Mouse (Mus musculus) spleen, embryonic (tissue): Measurements from ENCODE around the gene Abca7.

Experiments used
- CTCF ChIA-PET: fragments of 350-600 bp; sonication (Branson Sonifier 250); formaldehyde crosslinking; loops from one replicate; lab custom pipeline; 2022; lab: Charles Lee

The Abca7 gene

GRCm38 (mm10) chr10:79989870-79990269, 6.4 kb upstream of the Abca7 start:
- CTCF ChIA-PET, result interaction anchor here (0.7 to 1.3 kb wide), 3 partner anchors 27 to 177 kb away, joined by 3 to 7 read pairs (median 5); partner anchors contain the start of genes Arhgap45 and Cbarp

- CTCF ChIA-PET, result no interaction called here
These were observed 5.2 kb upstream of the Abca7 start for GRCm38 (mm10) chr10:79991099-79991498.

- CTCF ChIA-PET, result interaction anchor here (0.7 kb wide), 1 partner anchor 150 kb away, joined by 6 read pairs; no protein-coding TSS in a partner anchor
These were observed 4.7 kb upstream of the Abca7 start for GRCm38 (mm10) chr10:79991548-79991947.

GRCm38 (mm10) chr10:79994397-79995115, 1.7 kb upstream of the Abca7 start:
- CTCF ChIA-PET, result interaction anchor here (0.6 kb wide), 1 partner anchor 57 kb away, joined by 6 read pairs; no protein-coding TSS in a partner anchor

GRCm38 (mm10) chr10:79995636-79996035, 658 bp upstream of the Abca7 start:
- CTCF ChIA-PET, result interaction anchor here (0.7 to 1.3 kb wide), 3 partner anchors 25 to 868 kb away, joined by 3 to 4 read pairs (median 3); no protein-coding TSS in a partner anchor

GRCm38 (mm10) chr10:79997034-79997760, 903 bp downstream of the Abca7 start:
- CTCF ChIA-PET, result interaction anchor here (0.7 kb wide), 1 partner anchor 24 kb away, joined by 4 read pairs; no protein-coding TSS in a partner anchor

- CTCF ChIA-PET, result interaction anchor here (0.7 to 1.1 kb wide), 2 partner anchors 19 to 23 kb away, joined by 3 to 4 read pairs; no protein-coding TSS in a partner anchor
These were observed 1.5 kb downstream of the Abca7 start for GRCm38 (mm10) chr10:79997819-79998218.

- CTCF ChIA-PET, result no interaction called here
These were observed 5.7 kb downstream of the Abca7 start for GRCm38 (mm10) chr10:80001945-80002344.

GRCm38 (mm10) chr10:80002829-80003228, 6.5 kb downstream of the Abca7 start:
- CTCF ChIA-PET, result no interaction called here

GRCm38 (mm10) chr10:80003374-80004232, 7.3 kb downstream of the Abca7 start:
- CTCF ChIA-PET, result no interaction called here

GRCm38 (mm10) chr10:80004233-80004705, 8.0 kb downstream of the Abca7 start:
- CTCF ChIA-PET, result no interaction called here

GRCm38 (mm10) chr10:80011740-80012139, 15.4 kb downstream of the Abca7 start:
- CTCF ChIA-PET, result no interaction called here

GRCm38 (mm10) chr10:80013609-80014008, 17.3 kb downstream of the Abca7 start:
- CTCF ChIA-PET, result no interaction called here

GRCm38 (mm10) chr10:80014484-80015290, 18.4 kb downstream of the Abca7 start:
- CTCF ChIA-PET, result no interaction called here

GRCm38 (mm10) chr10:80015583-80015982, 19.3 kb downstream of the Abca7 start:
- CTCF ChIA-PET, result interaction anchor here (0.6 kb wide), 1 partner anchor 88 kb away, joined by 3 read pairs; no protein-coding TSS in a partner anchor

- CTCF ChIA-PET, result interaction anchor here (1.3 to 2.0 kb wide), 2 partner anchors 9 to 27 kb away, joined by 3 to 7 read pairs; no protein-coding TSS in a partner anchor
These were observed 20.2 kb downstream of the Abca7 start, which contains the start of gene Arhgap45 for GRCm38 (mm10) chr10:80016511-80016910. TSS of gene Arhgap45 (plus strand) at chr10:80016653.

- CTCF ChIA-PET, result interaction anchor here (0.7 to 2.0 kb wide), 4 partner anchors 9 to 27 kb away, joined by 3 to 7 read pairs (median 4); no protein-coding TSS in a partner anchor
These were observed 20.6 kb downstream of the Abca7 start for GRCm38 (mm10) chr10:80016931-80017330.

- CTCF ChIA-PET, result interaction anchor here (0.7 to 2.0 kb wide), 6 partner anchors 9 to 98 kb away, joined by 3 to 7 read pairs (median 4); no protein-coding TSS in a partner anchor
These were observed 21.1 kb downstream of the Abca7 start for GRCm38 (mm10) chr10:80017361-80017760.

- CTCF ChIA-PET, result interaction anchor here (0.7 to 2.0 kb wide), 6 partner anchors 8 to 97 kb away, joined by 3 to 7 read pairs (median 4); no protein-coding TSS in a partner anchor
These were observed 21.5 kb downstream of the Abca7 start for GRCm38 (mm10) chr10:80017771-80018170.
